Mouse (Mus musculus) 416B (cell line): Measurements from ENCODE around the gene Amz1.

Experiments
- DNase-seq: peaks from one replicate; pipeline ENCODE4 v3.0.0; 2011; ENCODE audit warnings: low read depth

The Amz1 gene

DNA sequence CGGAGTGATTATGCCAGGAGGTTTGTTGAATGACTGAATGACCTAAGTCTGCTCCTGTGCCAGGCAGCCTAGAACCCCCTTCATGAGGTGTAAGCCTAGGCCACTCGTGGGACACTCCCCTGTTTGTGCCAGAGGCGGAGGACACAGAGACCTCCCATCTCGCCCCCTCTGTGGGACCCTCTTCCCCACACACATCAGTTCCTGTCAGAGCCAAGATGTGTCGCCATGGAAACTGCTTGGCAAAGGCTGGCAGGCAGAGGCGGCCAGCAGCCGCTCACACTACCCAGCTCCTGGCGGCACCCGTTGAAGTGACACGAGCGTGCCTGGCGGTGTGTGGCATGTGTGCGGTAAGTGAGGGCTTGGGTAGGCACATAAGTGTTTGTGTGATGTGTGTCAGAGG is at the start of gene Amz1:
Amz1 (plus strand) TSS at position 306 of the 400 bp plus-strand sequence.
- no peak for DNase-seq

- no peak for DNase-seq
Measured at GRCm38 (mm10) chr5:140675079-140675478, 48.8 kb upstream of the Amz1 start.

DNA sequence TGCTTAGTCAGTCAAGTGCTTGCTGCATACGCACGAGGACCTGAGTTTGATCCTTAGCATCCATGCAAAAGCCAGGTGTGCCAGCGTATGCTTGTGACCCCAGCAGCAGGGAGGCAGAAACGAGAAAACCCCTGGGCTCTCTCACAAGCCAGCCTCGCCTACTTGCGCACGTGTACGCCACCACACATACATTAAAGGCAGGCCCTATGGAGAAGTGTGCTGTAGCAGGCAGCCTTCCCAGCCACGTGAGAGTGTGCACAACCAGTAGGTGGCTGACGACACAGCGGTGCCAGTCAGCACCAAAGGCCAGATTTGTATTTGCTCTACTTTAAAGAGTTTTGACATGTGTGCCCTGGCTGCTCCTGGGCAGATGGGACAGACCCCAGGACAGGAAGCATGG is 48.3 kb upstream of the Amz1 start:
- no peak for DNase-seq

GRCm38 (mm10) chr5:140677137-140677536 is 46.8 kb upstream of the Amz1 start:
- no peak for DNase-seq

- DNase-seq: no peak
Measured at GRCm38 (mm10) chr5:140680051-140680450, 43.9 kb upstream of the Amz1 start.

DNA sequence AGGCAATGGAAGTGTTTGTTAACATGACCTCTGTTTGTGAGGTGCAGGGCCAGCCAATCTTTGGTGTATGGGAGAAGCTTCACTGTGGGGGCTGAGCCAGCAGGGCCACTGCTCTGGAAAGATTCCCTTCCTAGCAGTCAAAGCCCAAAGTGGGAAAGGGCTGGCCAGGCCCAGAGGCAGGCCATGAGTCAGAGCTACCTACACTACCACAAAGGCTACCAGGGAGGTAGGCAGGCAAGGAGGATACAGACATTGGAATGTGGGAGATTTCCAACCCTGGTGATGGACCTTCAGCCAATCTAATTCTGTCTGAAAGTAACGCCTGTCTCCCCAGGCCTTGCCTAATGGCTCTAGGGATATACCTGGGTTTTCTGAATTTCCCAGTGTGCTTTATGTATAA is 43.0 kb upstream of the Amz1 start:
- DNase-seq: no peak

- no peak for DNase-seq
Measured at GRCm38 (mm10) chr5:140682113-140682512, 41.8 kb upstream of the Amz1 start.

GRCm38 (mm10) chr5:140684343-140685148 is 39.4 kb upstream of the Amz1 start:
- DNase-seq: peak; percentile 53

GRCm38 (mm10) chr5:140688434-140688833 is 35.5 kb upstream of the Amz1 start:
- no peak for DNase-seq

- DNase-seq: no peak
Measured at GRCm38 (mm10) chr5:140695987-140696386, 27.9 kb upstream of the Amz1 start.

DNA sequence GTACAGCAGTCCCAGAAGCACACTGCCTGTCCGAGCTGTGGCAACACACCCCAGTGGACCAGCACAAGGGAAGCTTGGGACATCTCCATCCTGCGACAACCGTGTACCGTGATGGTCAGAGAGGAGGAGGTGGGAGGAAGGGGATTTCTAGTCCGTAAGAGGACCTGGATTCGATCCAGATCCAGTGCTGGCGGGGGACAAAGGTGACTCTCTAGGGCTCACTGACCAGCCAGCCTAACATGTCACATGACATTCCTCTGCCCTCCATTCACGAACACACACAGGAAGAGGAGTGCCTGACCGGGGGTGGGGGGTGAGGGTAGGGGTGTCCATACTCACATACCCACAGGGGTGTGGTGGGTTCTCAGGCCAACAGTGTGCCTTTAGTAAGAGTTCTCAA is 24.2 kb upstream of the Amz1 start:
- no peak for DNase-seq

DNA sequence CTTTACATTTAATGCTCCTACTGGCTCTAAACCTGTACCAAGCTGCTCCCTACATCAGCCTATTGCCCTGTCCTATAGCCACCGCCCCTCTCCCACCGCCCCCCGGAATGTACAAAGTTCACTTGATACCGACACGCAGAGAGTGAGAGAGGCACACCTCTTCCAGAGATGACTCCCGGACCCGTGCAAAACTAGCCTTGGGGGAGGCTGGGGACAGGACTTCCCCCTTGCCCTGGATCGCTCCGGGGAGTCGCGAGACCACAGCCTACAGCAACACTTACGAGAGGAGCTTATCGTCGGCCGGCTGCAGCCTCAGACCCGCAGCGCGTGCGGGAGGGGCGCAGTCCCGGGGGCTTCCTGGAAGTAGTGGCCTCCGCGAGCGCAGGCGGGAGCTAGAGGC is 22.3 kb upstream of the Amz1 start:
- peak; percentile 73 for DNase-seq

- peak; percentile 91 for DNase-seq
Measured at GRCm38 (mm10) chr5:140702103-140702513, 21.8 kb upstream of the Amz1 start, which contains the start of gene Iqce. Gene Iqce, minus strand, starts transcription at chr5:140702378.

DNA sequence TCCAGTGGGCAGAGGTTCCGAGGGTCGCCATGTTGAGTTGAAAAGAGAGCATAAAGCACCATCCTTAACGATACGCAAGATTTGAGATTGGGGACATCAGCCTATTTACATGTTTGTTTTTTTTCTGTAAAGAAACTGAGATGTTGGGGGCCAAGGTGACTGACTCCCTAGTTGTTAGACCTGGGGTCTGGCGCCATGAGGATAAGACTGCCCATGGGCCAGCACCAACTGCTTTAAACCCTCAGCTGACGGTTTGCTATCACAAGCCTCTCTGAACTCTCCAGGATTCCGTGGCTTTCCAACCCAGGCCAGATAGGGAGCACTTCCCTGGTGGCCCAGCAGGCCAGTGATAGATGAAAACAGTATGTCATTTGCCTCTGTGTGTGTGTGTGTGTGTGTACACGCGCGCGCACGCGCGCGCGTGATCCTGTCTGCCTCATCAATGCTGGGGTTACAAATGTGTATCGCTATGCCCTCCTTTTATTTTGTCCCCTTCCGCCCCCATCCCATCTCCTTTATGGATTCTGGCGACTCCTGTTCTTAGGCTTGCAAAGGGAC is 21.2 kb upstream of the Amz1 start:
- peak; percentile 33 for DNase-seq

GRCm38 (mm10) chr5:140703480-140704377 is 20.2 kb upstream of the Amz1 start:
- DNase-seq: peak; percentile 80

- peak; percentile 100 for DNase-seq
Measured at GRCm38 (mm10) chr5:140704378-140705251, 19.3 kb upstream of the Amz1 start, which contains the start of gene Brat1. Gene Brat1, plus strand, starts transcription at chr5:140705011.

- peak; percentile 56 for DNase-seq
Measured at GRCm38 (mm10) chr5:140705501-140706171, 18.3 kb upstream of the Amz1 start.

DNA sequence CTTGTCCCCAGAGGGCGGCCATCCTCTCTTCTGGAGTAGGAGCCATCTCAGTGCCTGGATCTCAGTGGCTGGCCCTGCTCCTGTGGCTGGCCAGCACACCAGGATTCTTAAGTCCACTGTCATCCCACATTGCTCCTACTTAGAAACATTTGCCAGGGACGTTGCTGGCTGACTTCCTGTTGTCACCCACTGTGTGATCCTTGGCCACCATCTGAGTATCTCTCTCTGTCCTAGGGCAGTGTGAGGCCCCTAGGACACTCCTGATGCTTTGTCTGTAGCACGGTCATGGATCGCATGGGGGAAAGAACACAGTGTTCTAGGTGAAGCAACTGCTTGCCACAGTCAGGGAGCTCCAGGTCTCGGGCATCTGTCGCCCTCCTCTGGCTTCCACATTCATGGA is 13.6 kb upstream of the Amz1 start:
- no peak for DNase-seq

DNA sequence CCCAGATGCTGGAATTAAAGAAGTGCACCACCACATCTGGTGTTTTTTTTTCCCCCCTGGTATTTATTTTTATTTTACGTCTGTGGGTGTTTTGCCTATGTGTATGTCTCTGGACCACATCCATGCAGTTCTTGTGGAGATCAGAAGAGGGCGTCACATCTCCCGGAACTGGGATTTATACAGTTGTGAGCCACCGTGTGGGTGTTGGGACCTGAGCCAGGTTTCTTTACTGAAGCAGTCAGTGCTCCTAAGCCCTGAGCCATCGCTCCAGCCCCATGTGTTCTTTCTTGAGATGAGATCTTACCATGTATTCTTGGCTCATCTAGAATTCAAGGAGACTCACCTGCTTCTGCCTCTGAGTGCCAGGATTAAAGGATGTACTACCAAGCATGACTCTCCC is 12.9 kb upstream of the Amz1 start:
- no peak for DNase-seq

- DNase-seq: no peak
Measured at GRCm38 (mm10) chr5:140720773-140721172, 3.2 kb upstream of the Amz1 start.

DNA sequence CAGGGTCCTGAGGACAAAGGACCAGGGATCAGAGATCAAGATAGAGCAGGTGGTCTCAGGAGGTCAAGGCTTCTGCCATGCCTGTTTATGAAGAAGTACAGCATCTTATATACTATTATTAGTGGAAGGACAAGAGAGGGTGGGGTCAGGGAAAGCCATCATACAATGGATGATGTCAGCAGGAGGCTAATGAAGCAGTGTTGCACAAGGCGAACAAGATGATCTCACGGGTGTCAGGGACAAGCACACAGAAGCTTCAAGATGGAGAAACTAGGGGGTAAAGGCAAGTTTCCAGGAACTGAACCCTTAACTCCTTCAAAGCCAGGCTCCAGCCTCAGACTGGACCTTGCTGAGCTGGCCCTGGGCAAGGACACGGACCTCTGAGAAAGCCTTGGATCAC is 1.8 kb upstream of the Amz1 start:
- DNase-seq: no peak
